Mouse (Mus musculus): ENCODE measurements around the gene Gm10309.

DNA sequence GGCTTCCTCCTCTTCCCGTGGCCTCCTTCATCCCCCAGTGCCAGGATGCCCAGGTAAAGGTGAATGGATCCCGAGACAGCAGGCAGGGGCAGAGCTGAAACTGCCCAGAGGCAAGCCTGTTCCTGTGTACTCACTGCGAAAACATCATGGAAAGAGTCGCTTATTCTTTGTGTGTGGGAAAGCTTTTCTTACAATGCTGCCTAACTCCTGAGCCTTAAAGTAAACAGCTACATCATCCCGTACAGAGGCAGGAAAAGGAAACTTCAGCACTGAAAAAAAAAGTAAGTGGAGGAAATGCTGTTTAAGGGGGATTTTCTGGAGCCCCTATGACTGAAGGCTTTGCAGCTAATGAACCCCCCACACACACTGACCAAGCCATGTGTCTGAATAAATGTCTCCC lies 1.8 kb upstream of the Gm10309 start:
- TF ChIP-seq CTCF (IDR thresholded peaks at IDR 0.05; ENCODE audit: extremely low read depth, insufficient read length, insufficient replicate concordance, low read depth, low read length): no peak
- no peak for TF ChIP-seq POLR2A (IDR thresholded peaks at IDR 0.05; ENCODE audit: low read depth, low read length)

Measured in small intestine, adult 2 months (tissue).